Mouse (Mus musculus): ENCODE measurements around the gene Mon1a.

Mon1a gene

DNA sequence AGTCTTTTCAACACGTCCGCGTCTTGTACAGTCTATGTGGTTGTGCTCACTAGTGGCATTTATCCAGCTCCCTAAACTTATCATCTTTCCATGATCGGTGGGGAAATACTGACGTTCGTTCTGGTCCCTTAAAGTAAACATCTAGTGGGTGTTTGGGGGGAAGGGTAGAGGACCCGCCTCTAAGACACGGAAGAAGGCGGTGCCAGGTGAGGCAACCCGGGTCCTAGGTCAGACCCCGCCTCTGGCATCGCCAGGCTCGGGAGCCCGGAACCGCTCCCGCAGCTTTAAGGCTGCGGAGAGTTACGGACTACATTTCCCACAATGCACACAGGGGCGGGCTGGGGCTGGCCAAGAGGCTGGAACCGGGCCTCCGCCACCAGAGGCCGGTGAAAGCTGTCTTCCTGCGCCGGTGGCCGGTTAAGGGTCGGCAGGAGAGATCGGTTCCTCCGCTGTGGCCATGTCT is at the start of gene Mon1a:
Gene Mon1a, plus strand, starts transcription at position 348 of the 463 bp plus-strand sequence.
- WGBS = under 1% methylated on average over 28 of the region's 28 CpGs

GRCm38 (mm10) chr9:107838869-107839268 is 49.1 kb upstream of the Mon1a start:
- 63% methylated on average over 1 of the region's 1 CpGs for WGBS

GRCm38 (mm10) chr9:107842709-107843108 is 45.2 kb upstream of the Mon1a start:
- 94% methylated on average over 2 of the region's 2 CpGs for WGBS

GRCm38 (mm10) chr9:107848922-107849321 is 39.0 kb upstream of the Mon1a start:
- 99% methylated on average over 7 of the region's 7 CpGs for WGBS

GRCm38 (mm10) chr9:107858343-107858742 is 29.6 kb upstream of the Mon1a start:
- 79% methylated on average over 3 of the region's 3 CpGs for WGBS

DNA sequence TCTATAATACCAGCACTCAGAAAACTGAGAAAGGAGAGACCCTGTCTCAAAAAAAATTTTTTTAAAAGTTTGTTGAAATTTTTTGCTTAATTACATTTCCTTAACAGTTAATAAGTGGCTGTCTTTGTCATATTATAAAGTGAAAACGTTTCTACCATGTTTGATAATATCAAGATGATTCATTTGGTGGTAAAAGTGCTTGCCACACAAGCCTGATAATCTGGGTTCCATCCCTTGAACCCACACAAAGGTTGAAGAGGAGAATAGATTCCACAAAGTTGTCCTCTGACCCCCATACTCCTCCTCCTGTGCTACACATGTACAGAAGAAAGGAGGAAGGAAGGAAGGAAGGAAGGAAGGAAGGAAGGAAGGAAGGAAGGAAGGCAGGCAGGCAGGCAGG is 23.5 kb upstream of the Mon1a start:
- WGBS = 69% methylated on average over 1 of the region's 1 CpGs

GRCm38 (mm10) chr9:107866081-107866480 is 21.9 kb upstream of the Mon1a start:
- WGBS = 96% methylated on average over 2 of the region's 2 CpGs

DNA sequence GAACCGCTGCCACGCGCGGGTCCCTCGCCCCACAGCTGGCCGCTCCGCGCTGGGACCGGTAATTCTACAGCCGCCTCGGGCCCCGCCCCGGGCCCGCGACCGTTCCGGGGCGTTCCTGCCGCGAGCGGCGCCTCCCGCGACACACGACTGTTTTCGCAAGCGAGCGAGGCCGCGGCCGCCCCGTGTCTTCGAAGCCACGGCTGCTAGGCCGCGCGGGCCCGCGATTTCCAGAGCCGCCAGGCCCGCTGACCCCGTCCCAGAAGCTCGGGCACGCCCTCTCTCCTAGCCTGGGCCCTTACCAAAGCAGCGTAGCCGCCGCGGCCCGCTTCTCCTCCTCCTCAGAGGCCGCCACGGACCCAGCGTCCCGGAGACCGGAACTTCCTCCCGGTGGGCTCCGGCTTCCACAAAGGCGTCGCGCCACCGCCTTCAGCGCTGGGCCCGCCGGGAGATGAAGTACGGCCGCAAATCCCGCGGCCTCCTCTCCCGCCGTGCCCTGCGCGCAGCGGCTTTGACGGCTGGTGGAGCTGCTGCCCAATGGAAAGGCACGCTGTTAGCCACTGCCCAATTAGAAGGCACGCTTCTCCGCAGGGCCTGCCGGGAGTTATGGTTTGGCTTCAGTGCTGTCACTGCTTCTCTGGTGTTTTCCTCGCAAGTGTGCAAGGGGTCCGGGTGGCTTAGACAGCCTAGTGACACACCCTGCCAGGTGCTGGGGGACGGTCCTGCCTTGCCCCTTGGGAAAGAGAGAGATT is 15.4 kb upstream of the Mon1a start:
- WGBS = under 1% methylated on average over 80 of the region's 80 CpGs

GRCm38 (mm10) chr9:107873137-107873536 is 14.8 kb upstream of the Mon1a start, which contains the start of gene Rbm6:
Gene Rbm6 (minus strand): TSS chr9:107873237.
- 8% methylated on average over 14 of the region's 14 CpGs for WGBS

DNA sequence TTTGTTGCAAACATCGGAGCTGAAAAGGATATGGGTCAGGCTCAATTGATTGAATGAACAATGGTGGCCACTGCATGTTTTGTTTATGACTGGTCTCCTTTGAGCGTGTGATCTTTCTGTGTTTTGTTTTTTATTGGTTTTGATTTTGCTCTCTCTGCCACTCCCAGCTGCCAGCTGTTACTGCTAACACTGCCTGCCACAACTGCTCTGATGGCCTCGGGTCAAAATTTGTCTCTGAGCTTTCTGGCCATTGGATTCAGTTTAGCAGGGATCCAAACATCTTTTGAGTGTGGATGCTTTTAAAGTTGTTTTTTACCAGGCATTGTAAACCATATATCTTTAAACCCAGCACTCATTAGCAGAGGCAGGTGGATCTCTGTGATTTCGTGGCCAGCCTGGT is 7.5 kb upstream of the Mon1a start:
- 65% methylated on average over 4 of the region's 4 CpGs for WGBS

- under 1% methylated on average over 18 of the region's 18 CpGs for WGBS
These were observed 408 bp downstream of the Mon1a start for GRCm38 (mm10) chr9:107888267-107888850.

DNA sequence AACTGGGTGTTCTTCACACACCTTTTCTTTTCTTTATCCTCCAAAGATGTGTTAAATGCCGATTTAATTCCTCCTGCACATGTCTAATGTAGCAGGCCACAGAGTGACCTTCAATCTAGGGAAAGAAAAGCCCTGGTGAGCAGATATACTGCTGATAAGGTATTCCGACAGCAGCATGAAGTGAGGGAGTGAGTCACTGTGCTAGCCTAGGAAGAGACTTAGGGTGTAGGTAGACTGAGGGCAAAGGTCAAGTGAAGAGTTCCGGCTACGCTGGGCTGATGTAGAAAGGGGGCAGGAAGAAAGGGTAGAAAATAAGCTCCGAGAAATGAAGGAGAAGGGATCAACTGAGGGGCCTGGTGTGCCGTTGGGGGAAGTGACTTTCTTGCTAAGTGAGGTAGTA is 2.3 kb downstream of the Mon1a start:
- whole genome bisulfite sequencing = 93% methylated on average over 6 of the region's 6 CpGs

GRCm38 (mm10) chr9:107891023-107891422 is 3.1 kb downstream of the Mon1a start:
- WGBS = 100% methylated on average over 1 of the region's 1 CpGs

- 87% methylated on average over 10 of the region's 10 CpGs for WGBS
These were observed 10.6 kb downstream of the Mon1a start for GRCm38 (mm10) chr9:107898563-107898962.

- WGBS = 82% methylated on average over 12 of the region's 12 CpGs
These were observed 11.9 kb downstream of the Mon1a start for GRCm38 (mm10) chr9:107899855-107900254.

DNA sequence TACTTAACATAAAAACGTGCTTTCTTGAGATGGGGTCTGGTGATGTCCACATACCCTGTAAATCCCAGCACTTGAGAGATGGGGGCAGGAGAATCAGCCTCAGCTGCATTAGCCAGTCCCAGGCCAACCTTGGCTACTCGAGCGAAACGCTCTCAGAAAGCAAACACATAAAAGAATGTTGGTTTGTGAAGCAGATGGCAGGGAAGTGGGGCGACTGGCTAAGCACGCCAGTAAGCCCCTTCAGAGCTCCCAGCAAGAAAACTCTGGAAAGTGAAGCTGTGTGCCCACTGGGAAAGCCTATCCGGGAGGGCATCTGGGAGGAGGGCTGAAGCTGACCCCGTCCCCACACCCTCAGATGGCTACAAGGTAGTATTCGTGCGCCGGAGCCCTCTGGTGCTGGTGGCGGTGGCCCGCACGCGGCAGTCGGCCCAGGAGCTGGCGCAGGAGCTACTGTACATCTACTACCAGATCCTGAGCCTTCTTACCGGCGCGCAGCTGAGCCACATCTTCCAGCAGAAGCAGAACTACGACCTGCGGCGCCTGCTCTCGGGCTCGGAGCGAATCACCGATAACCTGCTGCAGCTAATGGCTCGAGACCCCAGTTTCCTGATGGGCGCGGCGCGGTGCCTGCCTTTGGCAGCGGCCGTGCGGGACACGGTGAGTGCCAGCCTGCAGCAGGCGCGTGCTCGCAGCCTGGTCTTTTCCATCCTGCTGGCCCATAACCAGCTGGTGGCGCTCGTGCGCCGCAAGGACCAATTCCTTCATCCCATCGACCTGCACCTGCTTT is 13.1 kb downstream of the Mon1a start:
- 34% methylated on average over 44 of the region's 44 CpGs for WGBS

DNA sequence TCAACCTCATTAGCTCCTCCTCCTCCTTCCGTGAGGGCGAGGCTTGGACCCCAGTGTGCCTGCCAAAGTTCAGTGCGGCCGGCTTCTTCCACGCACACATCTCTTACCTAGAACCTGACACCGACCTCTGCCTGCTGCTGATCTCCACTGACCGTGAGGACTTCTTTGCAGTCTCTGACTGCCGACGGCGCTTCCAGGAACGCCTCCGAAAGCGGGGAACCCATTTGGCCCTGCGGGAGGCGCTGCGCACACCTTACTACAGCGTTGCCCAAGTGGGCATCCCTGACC is 13.6 kb downstream of the Mon1a start:
- WGBS = 44% methylated on average over 17 of the region's 17 CpGs

GRCm38 (mm10) chr9:107904726-107905125 is 16.8 kb downstream of the Mon1a start:
- WGBS = 4% methylated on average over 4 of the region's 4 CpGs

GRCm38 (mm10) chr9:107906252-107906966 is 18.5 kb downstream of the Mon1a start, which contains the start of gene Mst1r:
Gene Mst1r (plus strand): TSS chr9:107906873.
- WGBS = 38% methylated on average over 19 of the region's 19 CpGs

DNA sequence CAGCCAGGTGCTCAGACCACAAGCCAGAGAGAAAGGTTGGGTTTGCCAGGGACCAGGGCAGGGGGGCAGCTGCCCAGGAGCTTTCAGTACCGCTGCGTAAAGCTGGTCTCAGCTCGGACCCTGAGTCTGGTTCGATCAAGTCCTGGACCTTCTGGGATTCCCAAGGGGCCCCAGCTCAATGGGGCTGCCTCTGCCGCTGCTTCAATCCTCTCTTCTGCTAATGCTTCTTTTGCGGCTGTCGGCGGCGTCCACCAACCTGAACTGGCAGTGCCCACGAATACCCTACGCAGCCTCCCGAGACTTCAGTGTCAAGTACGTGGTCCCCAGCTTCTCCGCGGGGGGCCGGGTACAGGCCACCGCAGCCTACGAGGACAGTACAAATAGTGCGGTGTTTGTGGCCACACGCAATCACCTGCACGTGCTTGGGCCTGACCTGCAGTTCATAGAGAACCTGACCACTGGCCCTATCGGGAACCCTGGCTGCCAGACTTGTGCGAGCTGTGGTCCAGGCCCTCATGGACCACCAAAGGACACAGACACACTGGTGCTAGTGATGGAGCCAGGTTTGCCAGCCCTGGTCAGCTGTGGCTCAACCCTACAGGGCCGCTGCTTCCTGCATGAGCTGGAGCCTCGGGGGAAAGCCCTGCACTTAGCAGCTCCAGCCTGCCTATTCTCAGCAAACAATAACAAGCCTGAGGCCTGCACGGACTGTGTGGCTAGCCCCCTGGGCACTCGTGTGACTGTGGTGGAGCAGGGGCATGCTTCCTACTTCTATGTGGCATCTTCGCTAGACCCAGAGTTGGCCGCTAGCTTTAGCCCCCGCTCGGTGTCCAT is 19.2 kb downstream of the Mon1a start:
- 72% methylated on average over 31 of the region's 31 CpGs for WGBS

DNA sequence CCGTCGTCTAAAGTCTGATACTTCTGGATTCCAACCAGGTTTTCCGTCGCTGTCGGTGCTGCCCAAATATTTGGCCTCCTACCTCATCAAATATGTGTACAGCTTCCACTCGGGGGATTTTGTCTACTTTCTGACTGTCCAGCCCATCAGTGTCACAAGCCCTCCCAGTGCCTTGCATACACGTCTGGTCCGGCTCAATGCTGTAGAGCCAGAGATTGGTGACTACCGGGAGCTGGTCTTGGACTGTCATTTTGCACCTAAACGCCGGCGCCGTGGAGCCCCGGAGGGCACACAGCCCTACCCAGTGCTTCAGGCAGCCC is 19.8 kb downstream of the Mon1a start:
- 81% methylated on average over 14 of the region's 14 CpGs for WGBS
